Mouse (Mus musculus): Measurements from ENCODE around the gene Adssl1.
A peak's percentile ranks its signal among the peaks of the same experiment; 100 is the strongest.

DNA sequence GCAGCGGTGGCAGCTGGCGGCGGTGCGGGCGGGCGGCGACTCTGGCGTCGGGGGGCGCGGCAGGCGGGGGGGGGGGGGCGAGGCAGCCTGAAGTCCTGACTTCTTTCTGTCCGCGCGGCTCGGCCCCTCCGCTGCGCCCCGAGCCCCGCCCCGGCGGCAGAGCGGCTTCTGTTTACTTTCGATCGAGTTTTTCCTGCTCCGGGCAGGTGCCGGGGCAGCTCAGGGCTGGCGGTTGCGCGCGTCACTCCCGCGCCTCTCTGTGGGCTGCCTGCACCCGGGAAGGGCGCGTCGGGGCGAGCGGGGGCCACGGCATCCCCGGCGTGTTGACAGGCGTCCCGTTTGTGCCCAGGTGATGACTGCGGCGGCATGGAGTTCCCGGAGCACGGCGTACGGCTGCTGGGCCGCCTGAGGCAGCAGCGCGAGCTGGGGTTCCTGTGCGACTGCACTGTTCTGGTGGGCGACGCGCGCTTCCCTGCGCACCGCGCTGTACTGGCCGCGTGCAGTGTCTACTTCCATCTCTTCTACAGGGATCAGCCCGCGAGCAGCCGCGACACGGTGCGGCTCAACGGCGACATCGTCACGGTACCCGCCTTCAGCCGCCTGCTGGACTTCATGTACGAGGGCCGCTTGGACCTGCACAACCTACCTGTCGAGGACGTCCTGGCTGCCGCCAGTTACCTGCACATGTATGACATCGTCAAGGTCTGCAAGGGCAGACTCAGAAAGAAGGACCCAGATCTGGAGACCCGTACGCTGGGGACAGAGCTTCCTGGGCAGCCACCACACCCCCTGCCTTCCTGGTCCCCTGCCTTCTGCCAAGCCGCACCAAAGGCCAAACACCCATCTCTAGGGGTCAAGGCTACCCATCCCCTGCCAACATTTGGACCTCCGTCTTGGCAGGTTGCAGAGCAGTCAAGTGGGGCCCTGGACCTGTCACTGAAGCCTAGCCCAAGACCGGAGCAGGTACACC lies 59.5 kb downstream of the Adssl1 start:
- peak; percentile 38 for TF ChIP-seq CTCF (IDR thresholded peaks at IDR 0.05)
- no peak for TF ChIP-seq EP300 (IDR thresholded peaks at IDR 0.05)
